Mouse (Mus musculus): ENCODE data around the gene Cpsf6. TPM values are rescaled to one million over a fixed set of nuclear protein-coding genes. Genes with fewer than 3 reads are reported as not detected.

Gene Cpsf6
- total RNA-seq, 2 experiments from 2014 or later = 116 to 120 TPM

GRCm38 (mm10) chr10:117419577-117420290 is 39.9 kb upstream of the Cpsf6 start:
- intact Hi-C loops (cut with DNase I) = no loop called here
- DNase-seq (ENCODE audit: extremely low spot score in 1 of 2, low spot score in 2 of 2) = no peak
- TF ChIP-seq CTCF (IDR thresholded peaks at IDR 0.05) = no peak
- no peak overlapping the region for H3K4me3 ChIP-seq
- no peak overlapping the region for H3K27ac ChIP-seq

- Histone ChIP-seq H3K27ac (no peak overlapping the region), H3K4me3 (no peak overlapping the region)
- intact Hi-C loops (cut with DNase I) = no loop called here
- TF ChIP-seq CTCF (IDR thresholded peaks at IDR 0.05) = no peak
- DNase-seq (ENCODE audit: extremely low spot score in 1 of 2, low spot score in 2 of 2) = no peak
Observed at GRCm38 (mm10) chr10:117418668-117419237, 38.9 kb upstream of the Cpsf6 start.

DNA sequence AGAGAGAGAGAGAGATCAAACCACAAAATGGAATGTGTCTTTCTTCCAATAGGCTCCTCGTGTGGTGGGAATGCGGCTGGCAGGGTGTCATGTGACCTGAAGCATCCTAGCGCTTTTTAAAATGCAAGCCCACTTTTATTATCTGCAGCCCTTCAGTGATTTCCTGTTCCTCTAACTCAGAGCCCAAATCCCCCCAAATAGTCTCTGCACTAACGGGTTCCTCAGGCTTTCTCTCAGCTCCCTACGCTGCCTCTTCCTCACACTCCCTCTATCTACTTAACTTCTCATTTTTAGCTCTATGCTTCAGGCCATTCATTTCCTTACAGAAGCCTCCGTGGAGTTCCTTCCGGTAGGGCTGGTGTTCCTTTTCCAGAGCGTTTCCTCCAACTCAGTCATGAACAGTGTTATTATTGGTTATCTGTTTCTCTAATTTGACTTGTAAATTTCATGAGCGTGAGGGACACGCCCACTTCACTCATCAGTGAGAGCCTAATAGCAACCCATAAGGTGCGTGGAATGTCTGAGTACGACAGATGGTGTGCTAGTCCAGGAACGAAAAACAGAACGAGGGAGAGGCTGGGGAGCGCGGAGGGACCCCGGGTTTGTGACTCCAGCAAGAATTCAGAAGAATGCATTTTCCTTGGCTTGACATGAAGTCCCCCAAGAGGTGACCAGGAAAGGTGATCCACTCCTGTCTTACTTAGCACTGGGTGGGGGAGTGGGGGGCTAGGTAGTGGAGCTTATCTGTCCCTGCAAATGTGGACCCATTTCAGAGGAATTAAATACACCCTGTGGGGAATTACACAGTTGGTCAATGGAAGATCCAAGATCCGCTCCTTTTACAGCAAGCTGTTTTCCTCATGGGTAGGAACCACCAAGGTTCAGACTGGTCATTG is 38.2 kb upstream of the Cpsf6 start:
- TF ChIP-seq CTCF (IDR thresholded peaks at IDR 0.05) = no peak
- DNase-seq (ENCODE audit: extremely low spot score in 1 of 2, low spot score in 2 of 2) = peak in 1 of 2 experiments; percentile 28
- Histone ChIP-seq H3K4me3 (peak overlapping the region; percentile 24), H3K27ac (no peak overlapping the region)
- intact Hi-C loops (cut with DNase I) = no loop called here

DNA sequence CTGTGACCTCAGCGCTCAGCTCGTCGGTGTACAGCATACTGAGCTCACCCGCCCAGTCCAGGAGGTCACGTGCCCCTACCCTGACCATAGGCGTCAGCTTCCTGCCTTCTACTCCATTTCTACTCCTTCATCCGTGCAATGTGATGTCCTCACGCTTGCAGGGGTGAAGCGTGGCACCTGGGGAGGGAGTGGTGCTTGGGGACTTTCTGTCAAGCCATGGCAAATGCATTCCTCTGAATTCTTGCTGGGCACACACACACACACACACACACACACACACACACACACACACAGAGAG is 37.6 kb upstream of the Cpsf6 start:
- no peak for DNase-seq (ENCODE audit: extremely low spot score in 1 of 2, low spot score in 2 of 2)
- intact Hi-C loops (cut with DNase I) = no loop called here
- Histone ChIP-seq H3K4me3 (no peak overlapping the region), H3K27ac (no peak overlapping the region)
- no peak for TF ChIP-seq CTCF (IDR thresholded peaks at IDR 0.05)

DNA sequence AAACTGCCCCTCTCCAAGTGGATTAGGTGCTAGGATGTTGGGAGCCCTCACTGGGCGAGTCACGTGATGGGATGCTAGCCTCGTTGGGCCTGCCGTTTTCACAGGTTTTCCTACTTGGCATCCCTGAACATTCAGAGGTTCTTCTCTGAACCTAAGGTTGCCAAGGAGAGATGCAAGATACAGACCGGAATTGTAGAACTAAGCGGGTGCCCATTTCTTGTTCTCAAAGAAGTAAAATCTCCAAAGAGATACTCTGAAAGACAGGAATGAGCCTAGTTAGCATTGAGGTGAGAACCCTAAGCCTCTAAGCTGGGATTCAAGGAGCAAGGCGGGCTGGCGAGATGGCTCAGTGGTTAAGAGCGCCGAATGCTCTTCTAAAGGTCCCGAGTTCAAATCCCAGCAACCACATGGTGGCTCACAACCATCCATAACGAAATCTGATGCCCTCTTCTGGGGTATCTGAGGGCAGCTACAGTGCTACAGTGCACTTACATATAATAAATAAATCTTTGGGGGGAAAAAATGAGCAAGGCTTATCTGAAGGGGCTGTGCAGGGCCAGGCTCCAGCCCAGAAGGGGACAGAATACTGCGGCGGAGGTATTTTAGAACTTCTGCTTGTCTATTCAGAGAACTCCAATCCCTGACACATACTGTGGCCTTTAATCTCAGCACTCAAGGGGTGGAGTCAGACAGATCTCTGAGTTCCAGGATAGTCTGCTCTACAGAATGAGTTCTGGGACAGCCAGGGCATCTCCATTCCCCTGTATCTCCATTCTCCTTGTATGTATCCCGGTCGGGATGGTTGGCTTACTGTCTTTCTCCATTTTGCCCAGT is 37.0 kb upstream of the Cpsf6 start:
- Histone ChIP-seq H3K4me3 (no peak overlapping the region), H3K27ac (no peak overlapping the region)
- no peak for TF ChIP-seq CTCF (IDR thresholded peaks at IDR 0.05)
- DNase-seq (ENCODE audit: extremely low spot score in 1 of 2, low spot score in 2 of 2) = no peak
- intact Hi-C loops (cut with DNase I) = no loop called here

GRCm38 (mm10) chr10:117416095-117416494 is 36.3 kb upstream of the Cpsf6 start:
- no peak for TF ChIP-seq CTCF (IDR thresholded peaks at IDR 0.05)
- no peak overlapping the region for H3K4me3 ChIP-seq
- intact Hi-C loops (cut with DNase I) = no loop called here
- H3K27ac ChIP-seq = no peak overlapping the region
- DNase-seq (ENCODE audit: extremely low spot score in 1 of 2, low spot score in 2 of 2) = no peak

DNA sequence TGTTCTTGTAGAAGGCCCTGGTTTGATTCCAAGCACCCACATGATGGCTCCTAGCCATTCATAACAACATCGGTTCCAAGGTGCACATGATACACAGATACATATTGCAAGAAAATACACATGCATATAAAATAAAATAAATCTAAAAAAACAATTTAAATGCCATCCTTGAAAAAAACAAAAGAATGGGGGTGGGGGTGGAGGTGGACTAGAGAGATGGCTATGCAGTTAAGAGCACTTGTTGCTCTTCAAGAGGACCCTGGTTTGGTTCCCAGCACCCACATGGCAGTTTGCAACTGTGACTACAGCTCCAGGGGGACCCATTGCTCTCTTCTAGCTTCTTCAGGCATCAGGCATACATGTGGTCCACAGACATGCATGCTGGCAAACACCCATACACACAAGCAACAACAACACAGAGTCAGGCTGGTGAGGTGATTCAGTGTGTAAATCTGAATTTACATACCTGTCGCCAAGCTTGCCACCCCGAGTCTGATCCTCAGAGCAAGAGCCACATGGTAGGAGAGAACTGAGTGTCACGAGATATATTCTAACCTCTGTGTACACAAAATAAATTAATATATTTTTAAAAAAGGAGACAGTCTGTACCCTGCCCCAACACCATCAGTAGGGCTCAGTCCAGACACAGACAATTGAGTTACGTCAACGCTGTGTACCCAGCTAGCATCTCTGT is 35.7 kb upstream of the Cpsf6 start:
- no peak overlapping the region for H3K4me3 ChIP-seq
- DNase-seq (ENCODE audit: extremely low spot score in 1 of 2, low spot score in 2 of 2) = no peak
- intact Hi-C loops (cut with DNase I) = no loop called here
- H3K27ac ChIP-seq = no peak overlapping the region
- no peak for TF ChIP-seq CTCF (IDR thresholded peaks at IDR 0.05)

DNA sequence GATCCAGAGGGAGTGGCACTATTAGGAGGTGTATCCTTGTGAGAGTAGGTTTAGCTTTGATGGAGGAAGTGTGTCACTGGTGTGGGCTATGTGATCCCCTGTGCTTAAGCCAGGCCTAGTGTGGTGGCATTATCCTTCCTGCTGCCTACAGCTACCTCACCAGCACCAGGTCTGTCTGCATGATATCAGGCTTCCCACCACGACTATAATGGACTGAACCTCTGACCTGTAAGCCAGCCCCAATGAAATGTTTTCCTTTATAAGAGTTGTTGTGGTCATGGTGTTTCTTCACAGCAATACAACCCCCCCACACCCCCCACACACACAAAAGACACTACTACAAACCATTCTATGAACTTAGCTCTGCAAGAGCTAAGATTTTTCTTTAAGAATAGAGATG is 34.9 kb upstream of the Cpsf6 start:
- intact Hi-C loops (cut with DNase I) = no loop called here
- TF ChIP-seq CTCF (IDR thresholded peaks at IDR 0.05) = no peak
- no peak overlapping the region for H3K27ac ChIP-seq
- no peak for DNase-seq (ENCODE audit: extremely low spot score in 1 of 2, low spot score in 2 of 2)
- no peak overlapping the region for H3K4me3 ChIP-seq

DNA sequence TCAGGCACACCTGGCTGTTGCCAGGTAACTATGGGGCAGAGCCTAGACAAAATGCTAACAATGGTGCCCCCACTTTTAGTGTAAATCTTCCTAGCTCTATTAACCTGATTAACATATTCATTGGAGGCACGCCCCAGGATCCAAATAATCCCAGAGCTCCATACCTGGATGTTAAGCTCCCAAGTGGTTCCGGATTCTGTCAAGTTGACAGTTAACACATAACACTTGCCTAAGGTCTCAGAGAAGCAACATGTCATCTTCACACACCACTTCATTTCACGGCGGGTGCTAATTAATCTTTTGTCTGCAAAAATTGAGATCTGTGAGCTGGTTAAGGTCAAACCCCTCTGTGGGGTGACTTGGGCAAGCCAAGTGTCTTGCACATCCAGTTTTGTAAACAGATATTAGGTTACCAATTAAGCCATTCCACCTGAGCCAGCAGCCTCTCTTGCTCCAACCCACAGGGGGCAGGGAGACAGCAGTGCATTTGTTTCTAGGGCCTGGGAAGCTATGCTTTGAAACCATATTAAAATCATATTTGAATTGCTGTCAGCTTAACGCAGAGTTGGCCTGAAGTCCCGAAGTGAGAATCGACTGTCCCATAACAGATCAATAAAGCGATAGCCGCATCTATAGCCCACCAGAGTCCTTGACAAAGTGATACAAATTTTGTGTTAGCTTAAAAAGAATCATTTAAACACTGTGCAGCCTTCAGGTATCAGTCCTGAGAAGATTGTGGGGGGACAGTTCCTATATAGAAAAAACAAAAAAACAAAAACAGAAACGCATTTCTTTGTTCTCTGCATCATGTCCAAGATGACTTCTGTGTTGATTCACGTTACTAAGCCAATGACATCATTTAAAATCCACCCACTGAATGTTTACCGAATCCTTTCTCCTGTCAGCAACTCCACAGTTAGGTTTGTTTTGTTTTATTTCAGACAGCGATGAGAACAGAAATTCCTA is 34.0 kb upstream of the Cpsf6 start:
- intact Hi-C loops (cut with DNase I) = no loop called here
- no peak for TF ChIP-seq CTCF (IDR thresholded peaks at IDR 0.05)

DNA sequence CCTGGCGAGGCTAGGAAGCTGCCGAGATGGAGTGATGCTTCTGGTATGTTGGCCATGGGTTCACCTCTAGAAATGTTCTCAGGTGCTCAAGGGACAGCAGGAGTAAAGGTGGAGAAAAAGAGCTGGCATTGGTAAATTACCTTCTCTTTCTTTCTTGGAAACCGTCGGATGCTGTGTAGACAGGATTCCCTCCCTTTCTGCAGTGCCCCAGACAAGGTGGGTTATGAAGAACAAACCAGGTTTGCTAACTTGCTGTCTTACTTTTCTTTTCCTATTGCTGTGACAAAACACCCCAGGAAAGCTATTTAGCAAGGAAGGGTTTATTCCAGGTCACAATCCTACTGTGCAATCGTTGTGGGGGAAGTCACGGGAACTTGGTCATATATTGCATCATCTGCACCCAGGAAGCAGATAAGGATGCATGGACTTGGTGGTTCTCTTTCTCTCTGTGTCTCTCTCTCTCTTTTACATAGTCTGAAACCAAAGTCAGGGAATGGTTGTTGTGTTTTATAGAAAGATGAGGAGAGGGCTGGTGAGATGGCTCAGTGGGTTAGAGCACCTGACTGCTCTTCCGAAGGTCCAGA is 32.8 kb upstream of the Cpsf6 start:
- intact Hi-C loops (cut with DNase I) = no loop called here
- no peak overlapping the region for H3K4me3 ChIP-seq
- TF ChIP-seq CTCF (IDR thresholded peaks at IDR 0.05) = no peak
- DNase-seq (ENCODE audit: extremely low spot score in 1 of 2, low spot score in 2 of 2) = no peak
- H3K27ac ChIP-seq = no peak overlapping the region

More for the DNA sequence above, 34.0 kb upstream of the Cpsf6 start:
- Histone ChIP-seq H3K27ac (no peak overlapping the region), H3K4me3 (no peak overlapping the region)
- no peak for DNase-seq (ENCODE audit: extremely low spot score in 1 of 2, low spot score in 2 of 2)

Measured in left cerebral cortex, adult 2 months (tissue).